Mouse (Mus musculus) lung, embryonic 15.5 days (tissue): Measurements from ENCODE around the gene 4933402J07Rik. TPM values are rescaled to one million over a fixed set of nuclear protein-coding genes. Genes with fewer than 3 reads are reported as not detected.

Source experiments
- ATAC-seq: fragments of 200-750 bp; cut with Nextera tagmentation; 2 replicates; pipeline ENCODE4 v1.8.0; 2017; ENCODE audit warnings: moderate number of reproducible peaks, borderline replicate concordance; ENCODE audit not compliant: low FRiP score, low TSS enrichment; ENCODE audit errors: extremely low read depth
- H3K27ac ChIP-seq: fragments of 300-500 bp; sonication (generic); 2 replicates; pipeline ENCODE4 v1.5.1; 2015; ENCODE audit warnings: moderate library complexity, mild to moderate bottlenecking, inconsistent platforms
- H3K27me3 ChIP-seq: fragments of 300-500 bp; sonication (generic); 2 replicates; pipeline ENCODE4 v1.6.1; 2015; ENCODE audit warnings: inconsistent platforms
- H3K36me3 ChIP-seq: fragments of 300-500 bp; sonication (generic); 2 replicates; pipeline ENCODE4 v1.6.1; 2015; ENCODE audit warnings: inconsistent platforms
- H3K4me1 ChIP-seq: fragments of 300-500 bp; sonication (generic); 2 replicates; pipeline ENCODE4 v1.6.1; 2015; ENCODE audit warnings: inconsistent platforms
- H3K4me2 ChIP-seq: fragments of 300-500 bp; sonication (generic); 2 replicates; pipeline ENCODE4 v1.6.1; 2015; ENCODE audit warnings: inconsistent platforms, mild to moderate bottlenecking, moderate library complexity
- H3K4me3 ChIP-seq: fragments of 300-500 bp; sonication (generic); 2 replicates; pipeline ENCODE4 v1.5.1; 2015; ENCODE audit warnings: mild to moderate bottlenecking, inconsistent platforms
- H3K9ac ChIP-seq: fragments of 300-500 bp; sonication (generic); 2 replicates; pipeline ENCODE4 v1.6.1; 2015; ENCODE audit warnings: inconsistent platforms
- H3K9me3 ChIP-seq: fragments of 300-500 bp; sonication (generic); 2 replicates; pipeline ENCODE4 v1.6.1; 2016; ENCODE audit warnings: inconsistent platforms
- WGBS: fragments of 180-500 bp; shearing (Covaris S2); methylation state at CpG from one replicate; pipeline ENCODE4 v1.1.7; 2015; 5-methylcytosine and 5-hydroxymethylcytosine counted together
- polyA plus RNA-seq: library from polyadenylated mRNA; unstranded; fragments of >200 nt; fragmentation: Nextera tagmentation; extraction: Ambion mirVana; gene quantifications from 2 replicates; pipeline ENCODE4 v1.2.1, GENCODE M21; 2015

The 4933402J07Rik gene
- not detected in 2 replicates for polyA plus RNA-seq

DNA sequence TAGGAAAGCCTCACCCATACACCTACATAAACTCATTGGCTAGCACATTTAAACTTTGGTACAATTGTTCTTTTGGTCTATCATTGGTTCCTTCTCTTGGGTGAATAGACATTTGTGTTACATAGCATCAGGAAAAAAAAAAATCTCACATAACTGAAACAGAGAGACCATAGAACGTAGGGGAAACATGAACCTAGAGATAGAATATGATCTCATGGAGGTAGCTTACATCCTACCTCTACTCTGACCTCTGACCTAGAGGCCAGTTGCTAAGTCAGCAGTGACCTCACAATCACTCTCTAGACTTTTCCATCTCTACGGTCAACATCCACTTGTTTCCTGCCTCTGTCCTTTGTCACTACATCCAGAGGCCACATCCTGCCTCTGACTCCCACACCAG is at the start of gene 4933402J07Rik:
TSS of gene 4933402J07Rik (plus strand) at position 301 of the 400 bp plus-strand sequence.
- no peak within 1 kb of the TSS for H3K9ac ChIP-seq
- no peaks in the 10 kb centered on the region for H3K9me3 ChIP-seq
- no peak for ATAC-seq
- H3K27me3 ChIP-seq = no peaks in the 10 kb centered on the region
- H3K36me3 ChIP-seq = no peaks in the 10 kb centered on the region
- no peaks in the 10 kb centered on the region for H3K4me1 ChIP-seq
- H3K4me3 ChIP-seq = no peak within 1 kb of the TSS
- H3K4me2 ChIP-seq = no peak within 1 kb of the TSS
- 60% methylated on average over 2 of the region's 2 CpGs for WGBS
- H3K27ac ChIP-seq = no peak within 1 kb of the TSS

- no peaks in the 10 kb centered on the region for H3K4me1 ChIP-seq
- H3K27ac ChIP-seq = no peak overlapping the region
- no peak overlapping the region for H3K4me3 ChIP-seq
- no peaks in the 10 kb centered on the region for H3K9me3 ChIP-seq
- no peaks in the 10 kb centered on the region for H3K36me3 ChIP-seq
- ATAC-seq = no peak
- no peaks in the 10 kb centered on the region for H3K27me3 ChIP-seq
- WGBS = 94% methylated on average over 3 of the region's 3 CpGs
- H3K9ac ChIP-seq = no peak overlapping the region
- no peak overlapping the region for H3K4me2 ChIP-seq
Measured at GRCm38 (mm10) chr8:87517132-87517531, 46.5 kb upstream of the 4933402J07Rik start.

- WGBS = 86% methylated on average over 1 of the region's 1 CpGs
- no peaks in the 10 kb centered on the region for H3K27me3 ChIP-seq
- H3K9ac ChIP-seq = no peak overlapping the region
- no peaks in the 10 kb centered on the region for H3K4me1 ChIP-seq
- H3K27ac ChIP-seq = no peak overlapping the region
- H3K9me3 ChIP-seq = no peaks in the 10 kb centered on the region
- H3K4me3 ChIP-seq = no peak overlapping the region
- ATAC-seq = no peak
- no peak overlapping the region for H3K4me2 ChIP-seq
- H3K36me3 ChIP-seq = no peaks in the 10 kb centered on the region
Measured at GRCm38 (mm10) chr8:87525006-87525405, 38.6 kb upstream of the 4933402J07Rik start.

DNA sequence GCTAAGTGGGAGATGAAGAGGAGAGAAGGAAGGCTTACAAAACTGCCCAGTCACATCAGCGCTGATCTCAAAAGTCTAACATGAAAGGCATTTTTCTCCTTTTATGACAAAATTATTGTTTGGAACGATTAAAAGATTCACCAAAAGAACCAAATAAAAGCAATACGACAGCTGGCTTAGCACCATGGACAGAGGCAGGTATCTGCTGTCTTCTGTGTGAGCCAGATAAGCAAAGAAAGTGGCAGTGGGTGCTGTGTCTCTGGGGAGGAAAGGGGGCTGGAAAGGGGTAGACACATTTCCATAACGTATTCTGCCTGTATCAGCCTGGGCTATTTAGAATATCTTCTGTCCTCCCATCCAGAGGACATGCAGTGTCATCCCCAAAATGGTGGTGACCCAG is 32.5 kb upstream of the 4933402J07Rik start:
- Histone ChIP-seq H3K4me1 (no peaks in the 10 kb centered on the region), H3K27me3 (no peaks in the 10 kb centered on the region), H3K9ac (no peak overlapping the region), H3K4me2 (no peak overlapping the region), H3K9me3 (no peaks in the 10 kb centered on the region), H3K27ac (no peak overlapping the region), H3K36me3 (no peaks in the 10 kb centered on the region), H3K4me3 (no peak overlapping the region)
- ATAC-seq = no peak
- WGBS = 40% methylated on average over 4 of the region's 4 CpGs

- H3K27ac ChIP-seq = no peak overlapping the region
- no peak for ATAC-seq
Measured at GRCm38 (mm10) chr8:87533476-87533875, 30.2 kb upstream of the 4933402J07Rik start.

DNA sequence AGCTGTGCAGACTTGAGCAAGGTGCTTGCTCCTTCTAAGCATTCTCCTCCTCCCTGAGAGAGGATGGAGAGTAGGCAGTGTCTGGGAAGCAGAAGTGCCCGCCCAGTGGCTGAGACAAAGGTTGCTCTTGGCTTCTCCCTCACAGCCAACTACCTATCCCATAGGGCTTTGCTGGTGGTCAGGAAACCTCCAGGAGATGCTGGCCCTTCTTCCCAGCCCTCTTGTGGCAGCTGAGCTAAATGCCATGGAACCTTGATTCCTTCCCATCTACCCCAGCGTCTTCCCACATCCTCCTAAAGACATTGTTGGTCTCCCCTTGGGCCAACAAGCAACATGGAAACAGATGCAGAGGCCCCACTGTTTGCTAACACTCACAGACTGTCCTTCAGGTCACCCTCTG is 28.8 kb upstream of the 4933402J07Rik start:
- Histone ChIP-seq H3K27ac (no peak overlapping the region), H3K9me3 (no peaks in the 10 kb centered on the region), H3K4me2 (no peak overlapping the region), H3K27me3 (no peaks in the 10 kb centered on the region), H3K36me3 (no peaks in the 10 kb centered on the region), H3K4me3 (no peak overlapping the region), H3K9ac (no peak overlapping the region), H3K4me1 (0 out of 2 replicates have a peak, but pooled peaks cover 4% of the 10 kb centered on the region)
- no peak for ATAC-seq
- WGBS = 26% methylated on average over 2 of the region's 2 CpGs

More at GRCm38 (mm10) chr8:87533476-87533875, 30.2 kb upstream of the 4933402J07Rik start:
- no peaks in the 10 kb centered on the region for H3K9me3 ChIP-seq
- H3K4me3 ChIP-seq = no peak overlapping the region
- H3K4me2 ChIP-seq = no peak overlapping the region
- H3K36me3 ChIP-seq = no peaks in the 10 kb centered on the region
- no peaks in the 10 kb centered on the region for H3K27me3 ChIP-seq
- 66% methylated on average over 4 of the region's 4 CpGs for WGBS
- 0 out of 2 replicates have a peak, but pooled peaks cover 4% of the 10 kb centered on the region for H3K4me1 ChIP-seq
- H3K9ac ChIP-seq = no peak overlapping the region

GRCm38 (mm10) chr8:87536615-87537329 is 26.9 kb upstream of the 4933402J07Rik start:
- H3K36me3 ChIP-seq = no peaks in the 10 kb centered on the region
- 7% methylated on average over 23 of the region's 23 CpGs for WGBS
- 0 out of 2 replicates have a peak, but pooled peaks cover 4% of the 10 kb centered on the region for H3K27me3 ChIP-seq
- no peak overlapping the region for H3K9ac ChIP-seq
- no peaks in the 10 kb centered on the region for H3K9me3 ChIP-seq
- peak; percentile 57; the same call in 1 of the 2 replicates for ATAC-seq
- no peak overlapping the region for H3K4me3 ChIP-seq
- H3K4me2 ChIP-seq = peak overlapping the region; percentile 25; the same call in 1 of the 2 replicates
- H3K4me1 ChIP-seq = 0 out of 2 replicates have a peak, but pooled peaks cover 4% of the 10 kb centered on the region
- no peak overlapping the region for H3K27ac ChIP-seq

DNA sequence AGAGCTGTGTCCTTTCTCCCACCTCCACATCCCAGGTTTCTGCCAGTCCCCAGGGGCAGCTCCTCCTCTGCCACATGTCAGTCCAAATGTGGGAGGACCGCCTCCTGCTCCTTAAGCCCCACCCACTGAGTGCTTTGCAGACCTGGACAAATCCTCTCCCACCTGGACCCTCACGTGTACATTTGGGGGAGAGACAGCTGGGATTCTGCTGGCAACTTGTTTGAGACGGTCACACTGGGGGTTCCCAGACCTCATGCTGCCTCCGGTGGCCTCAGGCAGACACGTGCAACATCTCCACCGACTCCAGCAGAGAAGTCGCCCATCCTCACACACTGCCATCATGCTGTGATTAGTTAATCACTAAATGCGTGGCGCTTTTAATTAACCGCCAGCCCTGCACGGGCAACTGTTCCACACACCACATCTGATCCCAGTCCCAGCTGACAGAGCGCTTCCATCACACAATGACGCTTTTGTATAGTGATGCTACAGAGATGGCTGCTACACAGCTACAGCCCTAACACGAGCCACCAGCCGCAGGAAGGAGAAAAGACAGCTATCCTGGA is 23.7 kb upstream of the 4933402J07Rik start:
- Histone ChIP-seq H3K9me3 (no peaks in the 10 kb centered on the region), H3K4me2 (no peak overlapping the region), H3K9ac (no peak overlapping the region), H3K27me3 (0 out of 2 replicates have a peak, but pooled peaks cover 4% of the 10 kb centered on the region), H3K4me1 (0 out of 2 replicates have a peak, but pooled peaks cover 4% of the 10 kb centered on the region), H3K36me3 (no peaks in the 10 kb centered on the region), H3K27ac (no peak overlapping the region), H3K4me3 (no peak overlapping the region)
- ATAC-seq = no peak
- 27% methylated on average over 15 of the region's 15 CpGs for WGBS

- H3K27ac ChIP-seq = no peak overlapping the region
- no peak for ATAC-seq
- no peaks in the 10 kb centered on the region for H3K36me3 ChIP-seq
- H3K4me3 ChIP-seq = no peak overlapping the region
- H3K27me3 ChIP-seq = no peaks in the 10 kb centered on the region
- H3K4me2 ChIP-seq = no peak overlapping the region
- no peak overlapping the region for H3K9ac ChIP-seq
- no peaks in the 10 kb centered on the region for H3K4me1 ChIP-seq
- WGBS = 63% methylated on average over 4 of the region's 4 CpGs
- H3K9me3 ChIP-seq = no peaks in the 10 kb centered on the region
Measured at GRCm38 (mm10) chr8:87549881-87550280, 13.8 kb upstream of the 4933402J07Rik start.

DNA sequence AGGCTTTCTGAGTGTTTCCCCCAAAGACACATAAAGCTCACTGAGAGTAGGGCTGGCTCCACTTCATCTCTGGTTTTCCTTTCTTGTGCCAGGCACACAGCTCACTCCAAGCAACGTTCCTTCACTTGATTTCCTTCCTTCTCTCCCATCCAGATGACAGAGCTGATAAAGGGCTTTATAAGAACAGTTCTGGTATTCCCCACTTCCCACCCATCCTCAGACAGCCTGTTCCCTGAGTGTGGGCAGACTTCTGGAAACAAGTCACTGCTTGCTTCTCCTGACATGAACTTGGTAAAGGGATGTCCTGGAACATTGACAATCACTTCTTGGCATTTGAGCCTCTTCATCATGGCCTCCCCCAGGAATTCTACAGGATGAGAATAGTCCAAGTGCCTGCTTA is 10.9 kb upstream of the 4933402J07Rik start:
- Histone ChIP-seq H3K4me2 (no peak overlapping the region), H3K36me3 (no peaks in the 10 kb centered on the region), H3K9ac (no peak overlapping the region), H3K27ac (no peak overlapping the region), H3K27me3 (no peaks in the 10 kb centered on the region), H3K4me1 (no peaks in the 10 kb centered on the region), H3K4me3 (no peak overlapping the region), H3K9me3 (no peaks in the 10 kb centered on the region)
- 9% methylated on average over 1 of the region's 1 CpGs for WGBS
- no peak for ATAC-seq

DNA sequence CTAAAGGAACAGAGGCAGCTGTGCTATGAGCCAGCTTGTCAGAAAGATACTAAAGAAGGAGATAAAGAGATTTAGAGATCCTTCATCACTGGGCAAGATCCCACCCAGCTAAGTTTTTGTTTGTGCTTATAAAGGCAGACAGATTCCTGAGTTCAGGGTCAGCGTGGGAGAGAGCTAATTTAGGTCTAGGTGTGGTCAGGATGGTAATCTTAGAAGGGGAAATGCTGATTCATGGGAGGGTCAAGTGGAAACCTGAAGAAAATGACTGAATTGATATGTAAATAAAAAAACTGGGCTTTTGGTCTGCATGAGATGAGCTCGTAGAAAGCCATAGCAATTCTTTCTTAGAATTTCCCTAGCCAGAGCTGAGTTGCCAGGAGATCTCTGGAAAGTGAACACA is 2.9 kb upstream of the 4933402J07Rik start:
- H3K4me2 ChIP-seq = no peak overlapping the region
- no peak for ATAC-seq
- H3K9ac ChIP-seq = no peak overlapping the region
- H3K9me3 ChIP-seq = no peaks in the 10 kb centered on the region
- H3K27ac ChIP-seq = no peak overlapping the region
- H3K4me3 ChIP-seq = no peak overlapping the region
- H3K27me3 ChIP-seq = no peaks in the 10 kb centered on the region
- H3K36me3 ChIP-seq = no peaks in the 10 kb centered on the region
- 36% methylated on average over 2 of the region's 2 CpGs for WGBS
- no peaks in the 10 kb centered on the region for H3K4me1 ChIP-seq

- Histone ChIP-seq H3K9ac (no peak overlapping the region), H3K4me1 (peaks cover 13% of the 10 kb centered on the region; the same call in 1 of the 2 replicates), H3K4me3 (no peak overlapping the region), H3K27ac (no peak overlapping the region), H3K4me2 (no peak overlapping the region), H3K27me3 (no peaks in the 10 kb centered on the region), H3K9me3 (no peaks in the 10 kb centered on the region), H3K36me3 (no peaks in the 10 kb centered on the region)
- no peak for ATAC-seq
- 82% methylated on average over 5 of the region's 5 CpGs for WGBS
Measured at GRCm38 (mm10) chr8:87569203-87569602, 5.5 kb downstream of the 4933402J07Rik start.
